Mouse (Mus musculus) kidney, postnatal 36 days (tissue): ENCODE data around the gene Fam229a.

Source experiments
- DNase-seq, 2 experiments: peaks; one replicate each; pipeline ENCODE4 v3.0.0; 2021 to 2022; ENCODE audit warnings: mixed read lengths in 2 of 2

Fam229a gene

DNA sequence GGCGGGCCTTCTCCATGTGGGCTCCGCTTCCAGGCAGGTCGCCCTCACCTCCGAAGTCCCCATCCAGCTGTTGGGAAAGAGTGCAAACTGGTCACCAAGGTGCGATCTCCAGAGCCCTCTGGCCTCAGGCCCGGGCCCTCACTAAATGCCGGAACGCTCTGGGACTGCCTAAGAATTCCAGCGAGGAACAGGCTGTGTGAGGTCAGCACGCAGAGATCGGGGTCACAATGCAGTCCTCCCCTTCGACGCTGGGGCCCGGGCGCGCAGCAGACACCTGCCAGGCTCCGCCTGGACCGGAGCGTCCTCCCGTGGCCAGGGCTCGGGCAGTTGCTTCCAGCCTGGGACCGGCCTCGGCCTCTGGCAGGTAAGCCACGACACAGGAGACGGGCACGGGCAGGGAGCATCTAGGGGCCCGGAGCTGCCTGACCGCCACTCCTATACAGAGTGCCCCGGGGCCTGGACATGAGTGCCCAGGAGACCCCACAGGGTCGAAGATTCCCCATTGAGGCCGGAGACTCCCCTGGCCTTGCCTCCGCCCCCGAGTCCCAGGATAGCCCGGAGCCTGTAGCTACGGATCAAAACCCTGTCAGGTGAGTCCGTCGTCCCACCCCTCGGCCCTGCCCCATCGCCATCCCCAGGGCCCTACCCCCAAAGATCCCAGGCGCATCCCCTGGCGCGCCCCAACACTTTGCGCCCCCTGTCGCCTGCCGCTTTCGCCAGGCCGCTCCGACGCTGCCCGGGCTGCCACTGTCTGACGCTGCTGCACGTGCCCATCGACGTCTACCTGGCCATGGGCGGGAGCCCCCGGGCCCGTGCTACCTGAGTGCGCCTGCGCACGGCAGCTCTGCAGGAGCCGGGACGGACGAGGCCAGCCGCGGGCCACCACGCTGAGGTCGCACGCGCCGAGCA is at the start of gene Fam229a, which contains the start of gene Tssk3:
Gene Fam229a (plus strand): TSS at position 219 of the 909 bp plus-strand sequence.
Gene Tssk3 (minus strand): TSS at position 51 of the 909 bp plus-strand sequence.
- peak; percentile 38 to 69 for DNase-seq

DNA sequence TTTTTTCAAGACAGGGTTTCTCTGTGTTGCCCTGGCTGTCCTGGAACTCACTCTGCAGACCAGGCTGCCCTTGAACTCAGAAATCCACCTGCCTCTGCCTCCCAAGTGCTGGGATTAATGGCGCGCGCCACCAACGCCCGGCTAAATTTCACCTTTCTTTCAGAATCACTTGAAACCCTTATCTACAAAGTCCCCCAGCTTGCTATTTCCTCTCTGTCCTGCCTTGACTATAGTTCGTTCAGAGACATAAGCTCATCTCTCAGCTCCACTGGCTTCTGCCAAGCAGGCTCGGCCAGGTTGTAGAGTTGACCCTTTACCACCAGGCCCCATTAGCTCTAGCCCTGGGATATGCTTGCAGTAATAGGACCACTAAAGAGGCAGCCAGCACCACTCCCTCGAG is 43.6 kb upstream of the Fam229a start:
- DNase-seq, result no peak

DNA sequence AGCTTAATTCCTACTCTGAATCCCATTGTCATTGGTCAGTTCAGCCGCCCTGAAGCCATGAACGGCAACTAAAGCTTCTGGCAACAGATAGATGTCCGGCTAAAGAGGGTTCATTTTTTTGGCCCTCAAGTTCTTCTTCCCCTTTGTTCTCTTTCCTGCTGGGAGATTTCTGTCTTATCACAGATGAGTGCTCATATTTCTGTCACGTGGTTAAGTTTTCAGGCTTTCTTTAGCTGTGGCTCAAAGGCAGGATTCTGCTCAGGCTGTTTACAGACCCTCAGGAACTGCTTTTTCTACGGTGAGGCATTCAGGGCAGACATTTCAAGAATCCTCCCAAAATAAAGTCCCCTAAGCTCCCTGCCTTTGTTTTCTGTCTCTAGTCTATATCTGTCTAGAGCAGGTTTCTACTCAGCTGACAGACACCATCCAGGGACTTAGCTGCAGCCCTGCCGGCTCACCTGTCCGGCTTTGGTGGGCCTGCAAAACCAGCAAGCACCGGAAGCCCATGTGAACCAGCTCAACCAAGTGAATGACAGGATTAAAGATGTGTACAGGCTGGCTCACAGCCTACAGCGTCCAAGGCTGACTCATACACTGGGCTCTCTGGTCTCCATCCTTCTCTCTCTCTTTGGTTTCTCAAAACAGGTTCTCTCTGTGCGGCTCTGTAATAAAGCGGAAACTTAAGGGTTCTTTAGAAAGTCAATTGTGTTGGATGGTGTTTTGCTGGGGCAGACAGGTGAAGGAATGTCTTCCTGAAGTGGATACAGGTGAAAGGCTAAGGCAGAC is 43.0 kb upstream of the Fam229a start:
- DNase-seq, result no peak

DNA sequence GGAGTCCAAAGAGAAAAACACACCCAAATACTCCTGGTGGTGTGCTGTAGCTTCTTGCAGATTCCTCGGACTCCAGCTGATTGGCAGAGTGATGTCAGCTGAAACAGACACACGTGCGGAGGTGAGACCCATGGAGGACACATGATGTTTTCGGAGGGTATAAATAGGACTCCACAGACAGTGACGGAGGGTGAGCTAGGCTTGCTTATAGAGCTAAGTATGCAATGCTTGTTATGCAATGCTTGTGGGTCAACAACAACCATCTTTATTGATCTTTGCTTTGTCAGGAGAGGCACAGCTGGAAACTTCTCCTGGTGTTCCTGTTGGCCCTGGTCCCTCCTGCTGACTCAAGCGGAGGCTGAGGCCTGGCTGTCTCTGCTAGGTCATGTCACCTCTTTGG is 42.3 kb upstream of the Fam229a start:
- no peak for DNase-seq

DNA sequence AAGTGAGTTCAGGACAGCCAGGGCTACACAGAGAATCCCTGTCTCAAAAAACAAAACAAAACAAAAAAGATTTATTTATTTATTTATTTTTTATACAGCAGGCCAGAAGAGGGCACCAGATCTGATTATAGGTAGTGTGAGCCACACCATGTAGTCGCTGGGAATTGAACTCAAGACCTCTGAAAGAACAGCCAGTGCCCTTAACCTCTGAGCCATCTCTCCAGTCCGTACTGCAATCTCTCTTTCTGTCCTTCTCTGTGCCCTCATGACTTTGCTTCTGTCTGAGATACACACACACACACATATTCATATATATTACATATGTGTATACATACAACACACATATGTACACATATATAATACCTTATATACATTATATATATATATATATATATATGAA is 40.1 kb upstream of the Fam229a start:
- DNase-seq, result no peak

DNA sequence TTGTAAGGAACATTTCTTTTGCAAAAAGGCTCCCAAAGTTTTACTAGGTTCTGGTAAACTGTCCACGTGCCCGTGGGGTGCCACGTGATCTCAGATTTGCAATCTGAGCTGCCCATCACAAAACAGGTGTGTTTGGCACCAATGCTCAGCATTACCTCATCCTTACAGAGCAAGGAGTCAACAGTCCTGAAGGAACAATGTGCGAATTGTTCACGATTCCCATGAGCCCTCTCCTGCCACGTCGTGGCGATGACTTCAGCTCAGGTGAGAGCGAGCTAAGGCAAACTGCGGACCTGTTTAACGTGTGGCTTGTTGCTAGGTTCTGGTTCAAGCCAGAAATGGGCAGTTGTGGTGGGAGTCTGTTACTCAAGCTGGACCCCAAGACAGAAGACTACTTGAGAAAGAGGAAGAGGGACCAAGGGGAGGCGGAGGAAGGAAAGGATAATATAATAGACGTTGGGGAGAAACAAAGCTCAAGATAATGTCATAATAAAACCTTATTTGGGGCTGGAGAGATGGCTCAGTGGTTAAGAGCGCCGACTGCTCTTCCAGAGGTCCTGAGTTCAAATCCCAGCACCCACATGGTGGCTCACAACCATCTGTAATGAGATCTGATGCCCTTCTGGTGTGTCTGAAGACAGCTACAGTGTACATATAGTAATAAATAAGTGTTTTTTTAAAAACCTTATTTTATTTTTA is 39.4 kb upstream of the Fam229a start:
- no peak for DNase-seq

DNA sequence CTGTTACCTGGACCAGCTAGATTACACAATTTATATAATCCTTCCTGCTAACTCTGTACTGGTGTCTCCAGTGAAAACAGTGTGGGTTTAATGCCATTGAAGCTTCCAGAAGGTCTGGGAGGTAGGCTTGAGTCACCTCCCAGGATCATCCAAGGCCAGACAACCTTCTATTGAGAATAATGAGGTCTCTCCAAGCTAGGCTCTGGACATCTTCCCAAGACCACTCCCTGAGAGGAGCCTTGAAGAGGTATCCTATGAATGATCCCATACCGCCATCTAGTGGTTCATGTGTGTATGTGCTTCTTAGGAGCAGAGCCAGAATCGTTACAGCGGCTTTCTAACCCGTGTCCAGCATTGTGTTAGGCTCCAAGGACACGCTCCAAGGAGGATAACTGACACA is 35.7 kb upstream of the Fam229a start:
- DNase-seq, result peak; percentile 65 to 73

DNA sequence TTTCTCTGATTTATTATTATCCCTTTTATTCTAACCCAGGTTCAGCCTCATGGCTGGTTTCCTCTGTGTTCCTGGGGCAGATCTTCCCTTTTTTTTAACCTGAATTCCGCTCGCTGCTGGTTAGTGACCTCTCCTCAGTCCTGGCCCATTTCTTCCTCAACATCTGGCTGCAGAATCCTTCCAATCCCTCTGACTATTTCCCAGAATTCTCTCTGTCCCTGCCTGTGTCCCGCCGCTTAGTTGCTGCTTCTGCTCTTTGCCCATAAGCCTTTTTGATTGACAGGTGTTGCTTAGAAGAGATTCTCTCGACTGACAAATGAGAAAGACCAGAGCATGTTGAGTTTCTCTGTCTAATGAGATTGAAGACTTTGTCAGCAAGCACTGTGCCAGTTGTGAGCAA is 34.9 kb upstream of the Fam229a start:
- peak in 1 of 2 experiments; percentile 34 for DNase-seq

DNA sequence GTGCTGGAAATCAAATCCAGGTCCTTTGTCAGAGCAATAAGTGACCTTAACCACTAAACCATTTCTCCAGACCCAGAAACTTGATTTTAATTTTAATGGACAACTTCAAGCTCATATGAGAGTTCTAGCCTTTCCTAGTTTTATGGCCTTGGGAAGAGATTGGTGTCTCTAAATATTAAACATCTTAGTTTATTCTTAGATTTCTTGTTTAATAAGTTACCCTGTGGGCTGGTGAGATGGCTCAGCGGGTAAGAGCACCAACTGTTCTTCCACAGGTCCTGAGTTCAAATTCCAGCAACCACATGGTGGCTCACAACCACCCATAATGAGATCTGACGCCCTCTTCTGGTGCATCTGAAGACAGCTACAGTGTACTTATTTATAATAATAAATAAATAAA is 33.7 kb upstream of the Fam229a start:
- DNase-seq, result peak in 1 of 2 experiments; percentile 14

DNA sequence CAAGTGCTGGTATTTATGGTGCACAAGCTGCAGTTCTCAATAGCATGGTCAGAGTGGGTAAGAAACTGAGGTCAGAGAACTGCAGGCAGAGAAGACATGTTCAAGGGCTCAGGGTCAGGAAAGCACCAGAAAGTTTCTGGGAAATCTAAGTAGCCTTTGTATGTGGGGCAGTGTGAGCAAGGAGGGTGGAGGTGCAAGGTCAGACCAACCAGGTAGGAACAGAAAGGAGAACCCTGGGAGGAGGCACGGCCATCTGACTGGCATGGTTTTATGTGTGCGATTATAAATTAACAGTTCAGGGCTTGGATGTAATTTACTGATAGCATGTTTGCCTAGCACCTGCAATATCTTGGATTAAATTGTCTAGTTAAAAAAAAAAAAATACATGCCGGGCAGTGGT is 31.3 kb upstream of the Fam229a start:
- peak; percentile 22 to 31 for DNase-seq

DNA sequence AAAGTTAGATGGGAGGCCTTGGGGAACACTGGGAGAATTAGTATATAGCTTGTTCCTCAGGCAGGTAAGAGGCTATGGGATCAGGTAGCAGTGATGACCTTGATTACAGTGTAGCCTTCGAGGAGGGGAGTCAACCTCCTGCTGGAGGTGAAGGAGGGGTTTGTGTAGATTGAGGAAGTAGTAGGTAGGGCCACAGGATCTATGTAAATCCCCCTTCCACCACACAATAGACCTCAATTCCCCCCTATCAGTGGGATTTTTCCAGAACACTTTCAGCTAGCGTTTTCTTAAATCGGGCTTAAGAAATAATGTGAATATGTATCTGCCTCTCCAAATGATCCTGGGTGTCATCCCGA is 30.2 kb upstream of the Fam229a start:
- no peak for DNase-seq

DNA sequence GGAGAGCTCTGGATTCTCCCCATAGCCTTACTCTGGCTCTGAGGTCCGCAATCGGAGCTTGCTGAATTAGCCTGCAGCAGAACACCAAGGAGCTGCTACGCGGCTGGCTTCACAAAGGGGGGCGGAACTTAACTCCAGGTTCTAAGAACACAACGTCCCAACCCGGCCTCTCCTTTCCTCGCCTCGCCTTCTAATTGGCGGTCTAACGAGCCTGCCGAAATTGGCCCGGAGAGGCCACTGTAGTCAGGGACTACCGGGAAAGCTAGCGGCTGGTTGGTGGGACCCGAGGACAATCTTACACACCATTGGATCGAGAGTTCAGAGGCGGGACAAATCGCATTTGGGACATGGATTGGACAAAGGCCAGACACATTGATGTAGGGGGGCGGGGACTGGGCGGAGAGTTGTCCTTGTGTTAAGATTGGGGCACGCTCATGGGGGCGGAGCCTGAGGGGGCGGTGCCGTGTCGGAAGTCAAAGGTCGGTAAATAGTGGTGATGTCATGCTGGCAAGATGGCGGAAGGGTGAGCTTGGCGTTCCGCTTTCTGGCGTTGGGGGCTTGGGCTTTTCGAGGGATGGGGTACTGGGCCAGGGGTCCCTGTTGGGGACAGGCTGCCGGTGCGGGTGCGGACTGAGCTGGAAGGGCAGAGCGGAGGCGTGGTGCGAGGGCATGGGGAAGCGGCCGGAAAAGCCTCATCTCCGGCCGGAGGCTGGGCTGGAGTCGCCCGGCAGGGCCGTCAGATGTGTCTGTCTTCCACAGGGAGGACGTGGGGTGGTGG is 29.6 kb upstream of the Fam229a start, which contains the start of gene Bsdc1:
Gene Bsdc1 (plus strand): TSS at position 399 of the 778 bp plus-strand sequence.
- DNase-seq, result peak; percentile 100

DNA sequence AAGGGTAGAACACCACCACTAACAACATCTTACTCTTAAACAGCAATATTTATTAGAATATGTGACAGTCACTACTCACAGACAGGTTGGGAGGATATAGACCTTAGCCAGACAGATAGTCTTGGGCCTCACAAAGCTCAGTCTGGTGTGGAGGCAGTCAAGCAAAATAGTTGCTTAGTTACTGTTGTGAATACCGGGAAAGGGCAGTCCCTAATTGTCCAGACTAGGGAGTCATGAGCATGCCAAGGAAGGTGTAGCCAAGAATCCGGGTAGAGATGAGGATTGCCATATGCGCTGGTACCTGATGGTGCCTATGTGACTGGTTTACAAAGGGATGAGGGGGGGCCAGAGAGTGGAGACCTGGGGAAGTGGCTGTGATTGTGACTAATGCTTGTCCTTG is 28.9 kb upstream of the Fam229a start:
- peak; percentile 25 to 36 for DNase-seq

DNA sequence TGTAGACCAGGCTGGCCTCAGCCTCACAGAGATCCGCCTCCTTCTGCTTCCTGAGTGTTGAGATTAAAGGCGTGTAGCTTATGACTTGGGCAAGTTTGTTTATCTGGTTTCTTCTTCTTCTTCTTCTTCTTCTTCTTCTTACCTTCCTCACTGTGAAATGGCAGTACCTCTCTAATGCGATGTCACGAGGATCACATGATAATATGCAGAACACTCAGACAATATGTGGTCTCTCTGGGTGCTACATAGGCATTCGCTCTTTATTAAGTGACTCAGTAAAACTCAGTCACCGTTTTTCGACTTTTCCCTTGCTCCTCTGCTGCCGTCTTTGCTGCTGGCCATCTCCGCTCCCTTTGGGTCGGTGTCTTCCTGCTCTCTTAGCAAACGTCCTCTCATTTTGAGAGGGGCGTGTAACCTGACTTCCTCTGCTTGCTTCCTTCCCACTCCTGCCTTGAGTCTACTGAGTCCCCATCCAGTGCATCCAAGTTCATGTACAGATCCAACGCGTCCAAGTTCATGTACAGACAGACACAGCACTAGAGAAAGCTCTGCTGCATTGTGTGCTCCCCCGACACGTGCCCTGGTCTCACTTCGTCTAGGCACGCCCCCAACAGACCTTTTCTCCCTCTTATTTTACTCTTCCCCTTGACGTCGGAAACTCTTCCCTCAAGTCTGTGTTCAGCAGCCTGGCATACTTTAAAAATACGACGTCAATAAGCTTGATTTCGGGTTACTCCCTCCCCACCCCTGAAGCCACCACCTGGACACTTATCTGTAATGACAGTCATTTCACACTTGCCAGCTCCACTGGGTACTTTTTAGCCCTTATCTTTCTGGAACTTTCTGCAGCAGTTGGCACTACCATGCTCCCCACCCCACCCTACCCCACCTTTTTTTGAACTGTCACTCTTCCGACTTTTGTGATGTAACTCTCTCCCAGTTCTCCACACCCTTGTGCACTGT is 27.6 kb upstream of the Fam229a start:
- DNase-seq, result no peak

DNA sequence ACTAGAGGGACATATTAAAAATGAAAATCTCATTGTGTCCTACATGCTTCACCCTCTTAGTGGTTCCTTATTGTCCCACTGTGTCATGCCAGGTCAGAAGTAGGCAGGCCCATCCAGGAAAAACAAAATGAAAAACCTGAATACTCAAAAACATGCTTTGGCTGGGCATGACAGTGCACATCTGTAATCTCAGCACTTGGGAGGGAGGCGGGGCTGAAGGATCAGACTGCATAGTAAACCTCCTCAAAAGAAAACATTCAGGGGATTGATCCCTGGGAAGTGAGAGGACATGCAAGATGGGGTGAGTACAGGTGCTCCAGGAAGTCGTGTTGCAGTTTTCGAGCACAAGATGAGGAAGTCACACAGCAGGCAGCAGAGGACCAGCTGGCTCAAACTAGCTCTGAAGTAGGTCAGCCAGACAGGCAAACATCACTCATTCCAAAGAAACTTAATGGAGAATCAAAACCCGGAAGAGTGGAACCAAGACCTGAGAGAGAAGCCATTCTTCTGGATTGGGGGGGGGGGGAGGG is 26.6 kb upstream of the Fam229a start:
- DNase-seq, result no peak

DNA sequence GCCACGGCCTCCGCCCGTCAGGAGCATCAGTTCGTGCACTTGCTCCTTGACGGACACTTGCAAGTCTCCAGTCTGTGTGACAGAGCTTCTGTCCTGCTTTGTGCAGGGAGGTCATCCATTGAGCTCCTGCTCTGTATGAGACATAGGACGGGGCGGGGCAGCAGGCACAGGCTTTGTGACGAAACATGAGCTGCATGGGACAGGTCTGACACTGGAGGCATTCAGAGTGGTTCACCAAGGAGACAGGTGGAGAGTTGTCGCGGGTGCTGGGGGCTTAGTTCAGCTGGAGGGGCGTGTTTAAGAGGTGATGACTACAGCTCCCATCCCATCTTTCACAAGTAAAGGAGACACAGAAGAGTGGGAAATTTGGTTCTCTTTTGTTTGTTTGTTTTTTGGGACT is 14.9 kb upstream of the Fam229a start:
- DNase-seq, result no peak

DNA sequence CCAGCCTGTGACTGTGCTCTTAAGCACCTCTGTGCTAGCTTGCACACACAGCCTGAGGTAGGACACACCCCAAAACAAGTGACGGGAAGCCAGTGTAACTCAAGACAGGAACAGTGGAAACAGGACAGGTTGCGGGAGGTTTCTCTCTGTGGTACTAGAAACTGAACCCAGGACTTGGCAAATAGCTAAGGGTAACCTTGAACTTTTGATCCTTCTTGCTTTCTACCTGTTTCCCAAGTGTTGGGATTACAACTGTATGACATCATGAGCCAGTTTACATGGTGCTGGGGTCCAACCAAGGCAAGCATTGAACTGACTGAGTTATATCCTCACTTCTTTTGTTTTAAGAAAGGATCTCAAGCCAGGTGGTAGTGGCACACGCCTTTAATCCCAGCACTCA is 11.1 kb upstream of the Fam229a start:
- no peak for DNase-seq

DNA sequence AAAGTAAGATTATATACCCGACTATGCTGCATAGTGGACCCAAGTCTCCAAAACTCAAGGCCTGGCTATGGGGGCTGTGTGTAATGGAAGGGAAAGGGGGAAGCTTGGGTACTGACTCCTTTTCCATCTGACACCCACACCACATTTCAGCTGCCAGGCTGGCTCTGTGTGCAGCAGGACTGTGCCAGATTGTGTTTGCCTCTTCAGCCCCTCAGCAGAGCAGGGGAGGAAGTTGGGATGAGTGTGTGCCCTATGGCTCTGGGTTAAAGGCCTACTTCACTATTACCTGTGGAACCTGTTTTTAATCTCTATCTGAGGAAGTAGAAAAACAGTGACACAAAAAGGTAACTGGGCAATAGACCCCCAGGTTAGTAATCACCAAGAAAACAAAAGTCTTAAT is 9.9 kb upstream of the Fam229a start:
- DNase-seq, result no peak

DNA sequence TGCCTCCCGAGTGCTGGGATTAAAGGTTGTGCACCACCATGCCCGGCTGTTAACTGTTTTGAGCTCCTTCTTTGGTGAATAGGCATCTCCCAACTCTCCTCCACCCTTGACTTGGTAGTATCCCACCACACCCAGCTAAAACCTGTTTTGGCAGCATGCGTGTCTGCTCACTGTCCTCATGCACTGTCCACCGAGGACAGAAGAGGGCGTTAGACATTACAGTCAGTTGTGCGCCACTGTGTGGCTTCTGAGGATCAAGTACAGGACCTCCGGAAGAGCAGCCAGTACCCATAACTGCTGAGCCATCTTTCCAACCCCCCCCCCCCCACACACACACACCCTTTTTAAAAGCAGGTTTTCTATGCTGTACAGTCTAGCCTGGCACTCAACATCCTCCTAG is 3.7 kb downstream of the Fam229a start:
- peak; percentile 38 to 61 for DNase-seq

DNA sequence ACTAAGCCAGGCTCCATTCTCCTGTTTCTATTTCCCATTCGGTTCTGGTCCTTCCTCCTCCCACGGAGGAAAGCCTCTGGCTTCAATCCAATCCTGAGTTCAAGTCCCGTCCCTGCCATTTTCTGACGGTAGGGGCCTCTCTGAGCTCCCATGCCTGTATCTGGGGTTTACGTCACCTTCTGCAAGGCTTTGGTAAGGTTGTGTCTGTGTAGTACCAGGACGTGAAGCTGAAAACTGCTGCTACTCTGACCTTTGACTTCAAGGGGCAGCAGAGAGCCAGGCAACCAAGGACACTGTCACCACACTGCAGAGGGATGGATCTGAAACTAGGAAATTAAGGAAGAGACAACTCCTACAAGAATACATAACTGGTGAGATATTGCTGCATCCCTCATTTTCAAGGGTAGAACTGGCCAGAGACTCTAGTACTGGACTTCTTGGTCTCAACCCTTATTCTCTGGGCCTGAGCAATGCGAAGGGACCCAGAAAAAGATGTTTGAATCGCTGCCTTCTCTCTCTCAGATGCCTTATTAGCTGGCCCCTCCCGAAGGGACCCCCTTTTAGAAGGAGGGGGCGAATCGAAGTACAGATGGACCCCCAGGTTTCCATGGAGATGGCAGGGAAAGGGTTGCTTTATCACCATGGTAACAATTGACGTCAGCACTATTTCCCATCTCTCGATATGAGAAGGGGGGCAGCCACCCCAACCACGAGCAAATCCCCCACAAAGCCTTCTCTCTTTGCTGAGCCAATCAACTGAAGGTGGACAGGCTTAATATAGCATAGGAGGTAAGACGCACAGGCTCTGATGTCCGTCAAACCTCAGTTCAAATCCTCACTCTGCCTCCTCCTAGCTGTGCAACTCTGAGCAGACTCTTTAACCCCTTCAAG is 4.9 kb downstream of the Fam229a start:
- peak; percentile 31 to 33 for DNase-seq
